Mouse (Mus musculus) sigmoid colon, adult 10 weeks (tissue): ENCODE results near the gene Fam222a. TPM values are rescaled to one million over a fixed set of nuclear protein-coding genes. Genes with fewer than 3 reads are reported as not detected.

Experiments used
- polyA plus RNA-seq: library from polyadenylated mRNA; stranded (reverse); fragments of 350-450 nt; fragmentation: Illumina TruSeq; extraction: RNeasy Lipid Tissue Mini Kit (QIAGEN cat#74804); gene quantifications from one replicate; pipeline ENCODE4 v1.2.3, GENCODE M21; 2014; ENCODE audit warnings: low read depth, low replicate concordance

Fam222a gene
- polyA plus RNA-seq = 0.47 TPM

DNA sequence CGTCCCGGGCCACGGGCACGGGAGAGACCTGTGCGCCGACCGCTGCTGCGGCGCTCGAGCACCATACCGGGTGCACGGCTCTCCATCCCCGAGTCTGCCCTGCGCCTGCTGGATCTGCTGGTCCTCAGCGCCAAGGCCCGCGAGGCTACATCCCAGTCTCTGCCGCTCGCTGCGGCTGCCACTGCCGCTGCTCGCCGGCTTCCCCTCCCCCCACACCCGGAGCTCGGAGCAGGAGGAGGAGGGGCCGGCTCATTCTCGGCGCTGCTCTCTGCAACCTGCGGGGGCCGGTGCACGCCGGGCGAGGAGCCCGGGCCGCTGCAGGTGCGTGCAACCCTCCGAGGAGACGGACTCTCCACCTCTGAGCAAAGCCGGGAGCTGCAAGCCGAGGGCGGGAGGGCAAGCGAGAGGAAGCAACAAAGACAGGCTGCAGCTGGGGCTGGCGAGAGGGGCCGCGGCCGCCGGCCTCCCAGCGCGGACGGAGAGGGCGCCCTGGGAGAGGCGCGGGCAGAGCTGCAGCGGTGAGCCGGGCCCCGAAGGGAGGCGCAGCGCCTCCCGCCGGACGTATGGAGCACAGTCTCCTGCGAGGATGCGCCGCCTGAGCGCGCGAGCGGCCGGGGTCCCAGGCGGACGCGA lies at the start of gene Fam222a:
Gene Fam222a, plus strand, starts transcription at position 452 of the 633 bp plus-strand sequence.

DNA sequence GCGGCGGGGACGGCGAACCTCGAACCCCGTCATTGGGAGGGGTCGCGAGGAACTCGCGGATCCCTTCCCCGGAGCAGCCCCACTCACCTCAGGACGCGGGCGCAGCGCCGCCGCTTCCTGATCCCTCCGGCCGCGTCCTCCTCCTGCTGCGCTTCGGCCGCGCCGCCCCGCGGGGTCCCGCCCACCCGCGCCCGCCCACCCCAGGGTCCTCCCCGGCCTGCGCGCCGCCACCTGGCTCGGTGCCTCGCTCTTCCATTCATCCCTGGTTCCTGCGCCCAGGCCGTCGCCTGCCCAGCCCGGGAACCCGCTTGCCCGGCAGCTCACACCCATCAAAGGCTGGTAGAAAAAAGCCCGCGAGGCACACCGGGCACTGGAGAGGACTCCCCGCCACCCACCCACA lies 90.4 kb downstream of the Fam222a start, which contains the start of gene Trpv4:
Gene Trpv4, minus strand, starts transcription at position 167 of the 400 bp plus-strand sequence.

Other genes with a start within 250 kb of the Fam222a start
- 59.7 TPM for gene Kctd10, start 187.5 kb upstream of the Fam222a start, polyA plus RNA-seq
- 4.6 TPM for gene Ube3b, start 187.4 kb upstream of the Fam222a start, polyA plus RNA-seq
- 7.3 TPM for gene Mmab, start 124.0 kb upstream of the Fam222a start, polyA plus RNA-seq
- gene Mvk, start 123.7 kb upstream of the Fam222a start, polyA plus RNA-seq = 0.41 TPM
- gene Trpv4, start 90.4 kb downstream of the Fam222a start, polyA plus RNA-seq = not detected
- gene Gltp, start 123.0 kb downstream of the Fam222a start, polyA plus RNA-seq = 40.3 TPM
- gene Tchp, start 139.7 kb downstream of the Fam222a start, polyA plus RNA-seq = 1.9 TPM
- gene Ankrd13a, start 206.7 kb downstream of the Fam222a start, polyA plus RNA-seq = 102 TPM
- gene Git2, start 207.5 kb downstream of the Fam222a start, polyA plus RNA-seq = 17.1 TPM